Mouse (Mus musculus) kidney, adult 8-10 months (tissue): Measurements from ENCODE around the gene Nxt2.

Source experiments
- DNase-seq, 2 experiments: peaks; one replicate each; pipeline ENCODE4 v3.0.0; 2022

The Nxt2 gene

GRCm38 (mm10) chrX:142226542-142226941, at the start of gene Nxt2:
Gene Nxt2 (plus strand): TSS chrX:142226770.
- DNase-seq = no peak

- DNase-seq = no peak
These were observed 49.6 kb upstream of the Nxt2 start for GRCm38 (mm10) chrX:142176981-142177380.

DNA sequence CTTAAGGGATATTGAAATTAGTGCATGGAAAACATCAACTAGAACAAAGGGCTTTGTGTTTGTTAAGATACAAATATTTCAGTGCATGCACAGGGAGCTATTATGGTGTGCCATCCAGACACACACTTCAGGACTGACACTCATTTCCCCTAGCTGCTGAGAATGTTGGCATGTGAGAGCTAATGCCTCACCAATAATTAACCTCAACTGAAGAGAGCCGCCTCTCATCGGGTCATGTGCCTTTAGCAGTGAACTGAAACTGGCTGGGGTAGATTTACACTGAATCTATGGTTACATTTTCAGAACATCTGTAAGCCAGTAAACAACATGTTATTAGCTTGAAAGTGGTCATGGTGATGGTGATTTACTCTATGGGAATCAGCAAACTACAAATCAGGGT, 44.5 kb upstream of the Nxt2 start:
- DNase-seq = peak; percentile 43 to 53

DNA sequence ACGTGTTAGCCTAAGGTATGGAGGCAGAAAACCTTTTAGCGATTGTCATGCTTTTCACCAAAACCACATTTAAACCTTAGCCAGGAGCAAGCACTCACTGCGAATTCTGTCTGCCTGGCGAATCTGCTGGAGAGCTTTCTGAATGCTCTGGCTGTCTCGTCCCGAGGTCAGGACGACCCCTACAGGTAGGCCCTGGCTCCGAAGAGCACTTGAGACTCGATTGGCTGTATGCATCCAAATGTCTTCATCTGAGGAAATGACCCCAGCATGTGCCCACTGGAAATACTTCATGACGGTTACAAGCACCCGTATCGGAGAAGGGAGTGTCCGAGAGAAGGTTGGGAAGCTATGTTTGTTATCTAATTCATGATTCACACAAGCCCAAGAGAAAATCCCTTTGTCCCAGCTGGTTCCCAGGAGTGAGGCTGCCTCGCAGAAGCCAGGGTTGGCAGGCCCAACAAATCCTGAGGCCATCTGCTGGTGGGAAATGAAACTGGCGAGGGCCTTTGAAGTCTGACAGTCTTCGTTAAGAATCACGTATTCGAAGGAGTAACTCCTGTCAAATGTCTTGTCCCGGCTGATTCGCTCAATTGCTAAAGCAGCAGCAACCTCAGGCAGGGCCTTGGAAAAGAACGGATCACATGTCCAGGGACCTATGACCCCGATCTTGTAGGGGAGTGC, 37.4 kb upstream of the Nxt2 start:
- peak; percentile 48 to 59 for DNase-seq

DNA sequence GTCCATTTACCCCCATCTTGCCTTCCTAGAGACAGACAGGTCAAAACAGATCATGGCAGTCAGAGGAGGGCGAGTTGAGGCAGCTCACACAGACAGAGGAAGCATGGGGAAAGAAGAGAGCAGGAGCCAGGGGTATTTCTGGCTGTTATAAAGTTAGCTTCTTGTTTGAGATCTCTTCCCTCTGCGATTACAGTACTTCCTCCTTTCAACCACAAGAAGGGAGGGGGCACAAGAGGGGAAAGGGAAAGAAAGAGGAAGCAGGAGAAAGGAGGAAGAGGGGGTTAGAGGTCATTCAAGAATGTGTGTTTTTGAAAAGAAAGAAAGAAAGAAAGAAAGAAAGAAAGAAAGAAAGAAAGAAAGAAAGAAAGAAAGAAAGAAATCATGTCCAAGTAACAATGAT, 36.2 kb upstream of the Nxt2 start:
- no peak for DNase-seq

- DNase-seq = peak; percentile 59 to 74
These were observed 32.1 kb upstream of the Nxt2 start for GRCm38 (mm10) chrX:142194420-142194819.

DNA sequence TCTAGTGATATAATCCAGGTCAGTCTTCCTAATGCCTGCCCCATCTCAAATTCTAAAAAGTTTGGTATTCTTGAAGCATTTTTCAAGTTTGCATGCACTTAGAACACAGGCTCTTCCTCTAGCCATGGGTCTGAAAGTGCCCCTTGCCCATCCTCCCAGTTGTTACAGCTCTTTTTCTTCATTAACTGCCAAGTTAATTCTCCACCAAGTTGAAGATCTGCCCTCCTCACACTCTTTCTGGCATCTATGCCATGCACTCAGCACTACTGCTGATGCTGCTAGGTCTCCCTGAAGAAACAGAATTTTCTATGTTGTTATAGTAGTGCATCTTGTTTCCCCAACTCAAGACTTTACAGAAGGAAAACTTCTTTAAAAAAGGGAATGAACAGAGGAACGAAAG, 31.0 kb upstream of the Nxt2 start:
- DNase-seq = peak; percentile 28 to 44

DNA sequence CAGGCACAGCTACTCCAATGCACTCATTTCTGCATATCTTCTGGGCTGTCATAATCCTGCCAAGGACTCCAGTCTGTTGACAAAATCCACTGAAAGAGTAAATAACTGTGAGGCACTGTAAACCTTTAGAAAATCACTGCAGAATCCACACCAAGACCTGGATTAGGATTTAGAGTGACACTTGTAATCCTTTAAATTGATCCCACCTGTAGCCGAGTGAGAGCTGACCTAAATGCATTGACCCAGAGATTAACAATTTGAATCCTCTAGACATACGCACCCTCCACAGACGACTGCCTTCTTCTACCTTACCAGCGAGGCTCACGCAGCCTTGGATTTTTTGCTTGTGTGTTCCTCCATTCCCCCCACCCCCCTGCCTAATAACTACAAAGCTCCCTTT, 29.7 kb upstream of the Nxt2 start, which contains the start of gene Gucy2f:
Gene Gucy2f, minus strand, starts transcription at position 101 of the 400 bp plus-strand sequence.
- no peak for DNase-seq

- DNase-seq = peak in 1 of 2 experiments; percentile 62
These were observed 26.3 kb upstream of the Nxt2 start for GRCm38 (mm10) chrX:142200295-142200694.

DNA sequence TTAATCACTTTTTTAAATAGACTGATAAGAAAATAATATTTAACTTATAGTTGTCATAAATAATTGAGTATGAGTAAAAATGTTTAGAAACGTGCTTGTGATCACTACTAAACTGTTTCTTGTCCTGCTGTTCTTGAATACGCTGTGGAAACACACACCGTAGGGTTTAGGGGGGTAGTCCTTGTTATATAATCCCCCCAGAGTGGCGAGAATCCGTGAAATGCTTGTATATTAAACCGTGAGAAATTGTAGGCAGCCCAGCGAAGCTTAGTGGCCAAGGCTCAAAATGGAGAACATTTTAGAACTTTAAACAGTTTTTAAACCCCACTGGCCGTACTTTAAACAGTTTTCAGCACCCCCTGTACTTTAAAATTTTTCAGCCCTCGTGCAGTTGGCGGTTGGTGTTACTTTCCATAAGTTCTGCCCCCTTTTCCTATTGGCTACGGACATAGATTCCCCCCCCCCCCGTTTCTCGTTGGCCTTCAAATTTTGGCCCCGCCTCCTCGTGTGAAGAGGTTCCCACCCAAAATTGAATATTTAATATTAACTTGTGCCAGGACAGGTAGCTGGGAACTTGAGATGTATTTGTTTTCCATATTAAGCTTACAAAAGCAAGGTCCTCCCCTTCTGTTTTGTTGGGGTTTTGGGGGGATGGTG, 956 bp downstream of the Nxt2 start:
- peak; percentile 55 to 56 for DNase-seq

- peak; percentile 65 to 78 for DNase-seq
These were observed 1.6 kb downstream of the Nxt2 start for GRCm38 (mm10) chrX:142228055-142228768.

- DNase-seq = no peak
These were observed 2.2 kb downstream of the Nxt2 start for GRCm38 (mm10) chrX:142228769-142229158.

- DNase-seq = peak; percentile 59 to 64
These were observed 9.6 kb downstream of the Nxt2 start for GRCm38 (mm10) chrX:142236146-142236545.

DNA sequence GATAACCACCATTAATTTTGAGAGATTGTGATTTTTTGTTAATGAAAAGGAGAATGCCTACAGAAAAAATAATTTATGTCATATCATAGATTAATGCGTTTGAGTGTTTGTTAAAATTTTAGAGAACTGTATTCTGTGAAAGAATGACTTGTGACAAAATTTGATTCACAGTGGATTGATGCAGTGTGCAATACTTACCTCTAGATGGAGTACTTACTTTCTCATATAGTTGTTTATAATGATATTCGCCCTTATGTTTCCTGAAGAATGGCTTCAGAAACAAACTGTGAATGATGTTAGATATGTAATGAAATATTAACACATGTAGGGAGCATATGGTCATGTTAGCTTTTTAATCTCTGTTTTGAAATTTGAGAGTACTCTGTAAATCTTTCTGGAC, 10.5 kb downstream of the Nxt2 start:
- no peak for DNase-seq

DNA sequence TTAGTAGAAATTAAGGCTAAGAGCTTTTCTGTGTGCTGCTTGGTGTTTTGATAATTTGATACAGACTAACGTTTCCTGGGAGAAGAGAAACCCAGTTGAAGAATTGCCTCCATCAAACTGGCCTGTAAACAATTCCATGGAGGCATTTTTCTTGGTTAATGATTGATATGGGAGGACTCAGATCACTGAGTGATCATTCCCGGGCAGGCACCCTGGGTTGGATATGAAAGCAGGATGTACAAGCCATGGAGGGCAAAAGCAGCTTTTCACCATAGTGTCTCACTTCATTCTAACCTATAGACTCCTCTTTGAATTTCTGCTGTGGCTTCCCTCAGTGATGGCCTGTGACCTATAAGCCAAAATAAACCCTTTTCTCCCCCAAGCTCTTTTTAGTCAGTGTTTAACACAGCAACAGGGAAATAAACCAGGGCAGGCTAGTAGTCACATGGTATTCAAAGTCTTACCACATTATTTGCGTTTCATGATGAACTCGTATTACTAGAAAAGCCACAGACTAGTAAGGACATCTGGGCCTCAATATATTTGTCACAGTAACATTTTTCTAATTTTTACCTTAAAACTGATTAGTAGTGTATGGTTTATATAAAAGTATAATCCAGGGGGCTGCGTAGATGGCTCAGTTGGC, 19.2 kb downstream of the Nxt2 start:
- DNase-seq = peak; percentile 10 to 30

DNA sequence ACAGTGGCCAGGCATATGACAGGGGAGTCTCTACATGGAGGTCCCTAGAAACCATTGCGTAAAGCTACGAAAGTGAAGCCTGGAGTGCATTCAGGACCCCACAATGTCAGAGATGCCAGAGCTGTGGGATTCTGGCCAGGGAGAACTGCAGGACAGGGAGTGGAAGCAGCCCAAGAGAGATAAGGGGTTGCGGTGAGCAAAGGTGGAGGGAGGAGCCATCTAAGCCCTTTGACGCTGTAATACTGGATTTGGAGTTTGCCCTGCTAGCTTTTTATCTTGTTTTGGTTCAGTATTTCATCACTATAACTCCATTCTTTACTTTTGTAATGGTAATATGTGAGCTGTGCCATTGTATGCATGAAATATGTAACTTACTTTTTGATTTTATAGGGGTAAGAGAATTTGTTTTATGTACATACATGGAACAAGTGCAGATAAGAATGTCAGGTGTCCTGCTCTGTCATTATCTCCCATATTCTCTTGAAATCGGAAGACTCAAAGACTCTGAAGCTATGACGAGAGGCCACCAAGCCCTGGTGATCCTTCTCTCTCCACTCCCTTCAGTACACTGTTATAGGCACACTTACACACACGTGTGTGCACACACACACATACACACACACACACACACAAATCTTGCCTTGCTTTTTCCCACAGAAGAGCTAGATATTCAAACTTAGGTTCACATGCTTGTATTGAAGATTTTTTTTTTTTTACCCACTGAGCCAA, 23.6 kb downstream of the Nxt2 start:
- no peak for DNase-seq

GRCm38 (mm10) chrX:142276031-142276430, 49.5 kb downstream of the Nxt2 start:
- no peak for DNase-seq

DNA sequence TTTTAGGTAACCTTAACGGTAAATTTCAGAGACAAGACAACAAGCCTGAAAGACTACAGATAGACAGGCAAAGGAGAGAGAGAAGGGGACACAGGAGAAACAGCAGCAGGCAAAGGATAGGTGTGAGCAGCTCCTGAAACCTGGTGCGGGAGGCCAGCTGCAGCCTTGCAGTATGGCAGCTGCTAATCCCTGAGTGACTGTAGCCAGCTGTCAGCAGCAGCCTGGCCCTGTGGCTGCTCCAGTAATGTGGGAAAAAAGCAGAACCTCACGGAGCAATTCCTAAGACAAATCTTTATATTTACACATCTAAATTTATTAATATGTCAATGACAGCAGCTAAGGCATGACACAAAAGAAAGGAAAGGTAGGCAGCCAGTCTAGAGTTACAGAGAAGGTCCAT, 50.0 kb downstream of the Nxt2 start:
- no peak for DNase-seq

DNA sequence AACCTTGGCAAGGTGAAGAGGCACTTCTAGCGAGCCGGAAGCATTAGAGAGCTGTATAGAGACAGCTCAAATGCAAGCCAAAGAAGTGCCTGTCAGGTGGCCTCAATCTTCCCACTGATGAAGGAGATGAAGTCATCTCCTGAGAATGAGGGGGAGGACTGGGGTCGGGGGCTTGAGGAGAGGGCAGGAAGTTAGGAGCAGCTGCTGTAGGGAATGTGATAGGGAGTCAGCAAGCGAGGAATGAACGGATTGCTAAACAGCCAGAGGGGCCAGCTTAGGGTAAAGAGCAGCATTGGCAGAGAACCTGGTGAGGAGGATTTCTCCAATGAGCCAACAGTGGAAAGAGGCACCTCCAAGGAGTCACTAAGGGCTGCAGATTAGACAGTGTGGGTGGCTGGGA, 59.3 kb downstream of the Nxt2 start:
- DNase-seq = no peak
